Mouse (Mus musculus): Measurements from ENCODE around the gene Mybbp1a.

- TF ChIP-seq CTCF (IDR thresholded peaks at IDR 0.05; ENCODE audit: borderline replicate concordance, insufficient read depth, low read length) (no peak), POLR2A (IDR thresholded peaks at IDR 0.05; ENCODE audit: low read depth, low read length) (no peak)
These were observed 22.9 kb upstream of the Mybbp1a start for GRCm38 (mm10) chr11:72418227-72418626.
